ENCODE assay signal across 9 mouse cellular contexts in the genomic region with DNA sequence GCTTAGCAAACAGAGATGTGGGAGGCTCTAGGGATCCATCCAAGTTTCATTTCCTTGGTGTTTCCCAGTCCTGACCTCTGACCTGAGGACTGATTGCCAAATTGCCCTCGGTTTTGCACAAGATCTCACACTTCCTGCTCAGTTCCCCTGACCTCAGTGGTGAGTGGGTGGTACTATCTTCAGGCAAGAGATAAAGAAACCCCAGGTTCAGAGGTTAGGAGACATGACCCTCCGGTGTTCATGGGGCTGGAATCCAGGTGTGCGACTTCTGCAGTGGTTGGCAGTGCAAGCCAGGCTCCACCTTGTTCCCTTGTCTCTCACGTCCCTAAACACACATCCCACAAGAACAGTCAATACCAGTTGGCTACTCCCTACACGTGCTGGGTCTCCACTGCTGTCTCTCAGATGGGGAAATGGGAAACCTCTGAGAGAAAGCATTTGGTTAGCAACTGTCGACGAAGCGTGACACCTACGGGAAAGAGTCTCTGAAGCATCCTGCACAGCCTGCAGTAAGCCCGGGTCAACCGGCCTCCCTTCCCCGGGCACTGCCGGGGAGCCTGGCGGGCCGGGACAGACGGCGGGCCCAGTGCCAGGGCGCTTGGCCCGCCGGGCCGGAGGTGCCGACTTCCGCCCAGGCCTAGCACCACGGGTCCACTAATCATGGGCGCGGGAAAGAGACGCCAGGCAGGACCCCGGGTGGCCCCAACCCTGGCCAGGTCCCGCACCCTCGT. TPM values are rescaled to one million over a fixed set of nuclear protein-coding genes. Genes with fewer than 3 reads are reported as not detected.
A peak's percentile ranks its signal among the peaks of the same experiment; 100 is the strongest.
DNase-seq lines count a peak whose midpoint lies in the region; ATAC-seq and TF ChIP-seq lines count a peak whose summit lies in the region.
"Had no signal": no experiment of that assay in that cellular context is flagged by ENCODE, and none has a peak within 500 bp of the region (broad histone marks: within the 10 kb centered on the region; RNA-seq: fewer than 3 reads in every experiment).

No protein-coding gene starts in this region.

- peak; percentile 68 for DNase-seq in 3T3-L1 (ENCODE audit: low read depth, low spot score)
- DNase-seq in cerebellum, adult 9-10 months: peak; percentile 39
- DNase-seq in heart, adult 18-20 months: peak; percentile 79 to 85
- peak; percentile 28 to 35 for DNase-seq in natural killer cell, adult 2 months (ENCODE audit: low spot score in 2 of 2)
- no peak for DNase-seq in Muller cell, postnatal 12 days (ENCODE audit: inconsistent ontology term)

- H3K4me1 ChIP-seq in ES-Bruce4 (ENCODE audit: control insufficient read depth, insufficient read depth, low read length): peaks cover 6% of the 10 kb centered on the region
- peaks cover 22% of the 10 kb centered on the region; the same call in 1 of the 2 replicates for H3K4me1 ChIP-seq in intestine, postnatal 0 days (replicated peaks; ENCODE audit: control insufficient read depth, insufficient read depth, low read length)
- H3K4me1 ChIP-seq in liver, embryonic 16.5 days (ENCODE audit: control insufficient read depth, low read depth, low read length): peaks cover 41% of the 10 kb centered on the region

- peak; percentile 32 for ATAC-seq in intestine, postnatal 0 days
- peak; percentile 30 for ATAC-seq in liver, embryonic 16.5 days (ENCODE audit: low read depth)

- peak overlapping the region; percentile 70 for H3K4me3 ChIP-seq in ES-Bruce4 (ENCODE audit: low read depth, low read length)
- peak overlapping the region; percentile 99 for H3K4me3 ChIP-seq in intestine, postnatal 0 days (ENCODE audit: low read depth, low read length)
- H3K4me3 ChIP-seq in liver, embryonic 16.5 days (ENCODE audit: low read depth, low read length): peak overlapping the region; percentile 93

- H3K27me3 ChIP-seq in ES-Bruce4 (ENCODE audit: control insufficient read depth, insufficient read depth, low read length, poor library complexity, severe bottlenecking): no peaks in the 10 kb centered on the region
- no peaks in the 10 kb centered on the region for H3K27me3 ChIP-seq in intestine, postnatal 0 days (replicated peaks; ENCODE audit: control insufficient read depth, insufficient read depth, low read length)
- H3K27me3 ChIP-seq in liver, embryonic 16.5 days (ENCODE audit: control insufficient read depth, insufficient read depth, low read depth, low read length): no peaks in the 10 kb centered on the region

- TF ChIP-seq CTCF in ES-Bruce4 (IDR thresholded peaks at IDR 0.05; ENCODE audit: low read depth, low read length): no peak
- no peak for TF ChIP-seq CTCF in intestine, postnatal 0 days (IDR thresholded peaks at IDR 0.05; ENCODE audit: low read depth)

- H3K9me3 ChIP-seq in ES-Bruce4 (replicated peaks; ENCODE audit: control insufficient read depth, insufficient read depth, low read length, poor library complexity, severe bottlenecking): no peaks in the 10 kb centered on the region
- no peaks in the 10 kb centered on the region for H3K9me3 ChIP-seq in intestine, postnatal 0 days (ENCODE audit: control insufficient read depth)
- H3K9me3 ChIP-seq in liver, embryonic 16.5 days (replicated peaks; ENCODE audit: control insufficient read depth, low read length): no peaks in the 10 kb centered on the region

- H3K36me3 ChIP-seq in ES-Bruce4 (ENCODE audit: control insufficient read depth, insufficient read depth, low read length, poor library complexity, severe bottlenecking): peaks cover 17% of the 10 kb centered on the region
- 0 out of 2 replicates have a peak, but pooled peaks cover 6% of the 10 kb centered on the region for H3K36me3 ChIP-seq in intestine, postnatal 0 days (ENCODE audit: control insufficient read depth, insufficient read depth)
- no peaks in the 10 kb centered on the region for H3K36me3 ChIP-seq in liver, embryonic 16.5 days (ENCODE audit: control insufficient read depth, insufficient read depth)

- H3K27ac ChIP-seq in ES-Bruce4 (ENCODE audit: insufficient read depth, low read length): no peak overlapping the region
- H3K27ac ChIP-seq in intestine, postnatal 0 days (ENCODE audit: low read depth, low read length): peak overlapping the region; percentile 100
- peak overlapping the region; percentile 91 for H3K27ac ChIP-seq in liver, embryonic 16.5 days (ENCODE audit: low read length)

- no peak for TF ChIP-seq EP300 in ES-Bruce4 (IDR thresholded peaks at IDR 0.05; ENCODE audit: insufficient read depth, low read depth, low read length)

- peak overlapping the region; percentile 99 for H3K9ac ChIP-seq in ES-Bruce4 (ENCODE audit: low read depth, poor library complexity, severe bottlenecking)
- peak overlapping the region; percentile 97 for H3K9ac ChIP-seq in intestine, postnatal 0 days (ENCODE audit: low read depth, low read length)
- H3K9ac ChIP-seq in liver, embryonic 16.5 days (ENCODE audit: low read depth, low read length): peak overlapping the region; percentile 89

- under 1% methylated on average over 27 of the region's 30 CpGs for WGBS in intestine, postnatal 0 days
- WGBS in liver, embryonic 16.5 days (ENCODE audit: insufficient replicate concordance): under 1% methylated on average over 30 of the region's 30 CpGs

- H3K4me2 ChIP-seq in intestine, postnatal 0 days (replicated peaks; ENCODE audit: low read depth): peak overlapping the region; percentile 81
- H3K4me2 ChIP-seq in liver, embryonic 16.5 days (ENCODE audit: low read depth, low read length): peak overlapping the region; percentile 97

- TF ChIP-seq POLR2A in ES-Bruce4 (IDR thresholded peaks at IDR 0.05; ENCODE audit: insufficient read depth, low read length): no peak

RNA-seq across cellular contexts. Expression of a gene that starts 1.3 kb away (rescaled TPM):
- 446 and 451 TPM in 2 replicates for polyA plus RNA-seq in ES-Bruce4 (2011; ENCODE audit: insufficient read depth, insufficient read length, low read depth, missing spikeins)
- total RNA-seq in heart, adult 18-20 months (2021): 100 to 1,000 TPM in 1 of 2 experiments, 10 to 100 TPM in 1; 96.6 to 106 TPM
- 156 and 166 TPM in 2 replicates for polyA plus RNA-seq in intestine, postnatal 0 days (2015; fragmentation: Nextera tagmentation; extraction: Ambion mirVana)
- polyA plus RNA-seq in liver, embryonic 16.5 days (2015; fragmentation: Nextera tagmentation; extraction: Ambion mirVana): 64.0 and 78.6 TPM in 2 replicates

RNA-seq across cellular contexts. Expression of a gene that starts 23.1 kb away (rescaled TPM):
- not detected in 2 replicates for polyA plus RNA-seq in ES-Bruce4 (2011; ENCODE audit: insufficient read depth, insufficient read length, low read depth, missing spikeins)
- not detected for total RNA-seq in heart, adult 18-20 months (2021)
- polyA plus RNA-seq in intestine, postnatal 0 days (2015; fragmentation: Nextera tagmentation; extraction: Ambion mirVana): not detected in 2 replicates
- polyA plus RNA-seq in liver, embryonic 16.5 days (2015; fragmentation: Nextera tagmentation; extraction: Ambion mirVana): not detected in 2 replicates
- total RNA-seq: layer of hippocampus, postnatal 10 days had no signal
